Mouse (Mus musculus): ENCODE measurements around the gene Gm20388. TPM values are rescaled to one million over a fixed set of nuclear protein-coding genes. Genes with fewer than 3 reads are reported as not detected.

The Gm20388 gene
- polyA plus RNA-seq, 1 experiment: 59.3 TPM

DNA sequence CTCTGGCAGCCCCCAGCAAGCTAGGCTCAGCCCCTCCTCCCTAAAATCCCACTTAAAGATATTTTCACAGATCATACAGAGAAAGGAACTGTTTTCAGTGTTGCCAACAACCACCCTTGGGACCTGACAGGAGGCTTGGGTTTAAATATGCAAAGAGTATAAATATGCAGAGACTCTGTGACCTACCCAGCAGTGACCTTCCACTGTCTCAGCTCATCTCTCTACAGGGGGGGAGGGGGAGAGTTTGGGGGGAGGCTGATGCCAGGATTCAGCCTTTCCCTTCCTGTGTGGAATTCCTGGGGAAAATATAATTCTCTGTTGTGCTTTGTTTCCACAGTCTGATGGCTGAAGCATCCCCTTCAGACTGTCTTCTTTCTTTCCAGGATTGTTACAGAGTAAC is 2024.3 kb downstream of the Gm20388 start:
- TF ChIP-seq CTCF (IDR thresholded peaks at IDR 0.05; ENCODE audit: borderline replicate concordance, extremely low read depth, insufficient read depth, insufficient read length) (no peak), POLR2A (IDR thresholded peaks at IDR 0.05; ENCODE audit: borderline replicate concordance, extremely low read depth, insufficient read depth, insufficient read length, poor library complexity, severe bottlenecking) (no peak)
- no peak for DNase-seq (ENCODE audit: low read depth)

DNA sequence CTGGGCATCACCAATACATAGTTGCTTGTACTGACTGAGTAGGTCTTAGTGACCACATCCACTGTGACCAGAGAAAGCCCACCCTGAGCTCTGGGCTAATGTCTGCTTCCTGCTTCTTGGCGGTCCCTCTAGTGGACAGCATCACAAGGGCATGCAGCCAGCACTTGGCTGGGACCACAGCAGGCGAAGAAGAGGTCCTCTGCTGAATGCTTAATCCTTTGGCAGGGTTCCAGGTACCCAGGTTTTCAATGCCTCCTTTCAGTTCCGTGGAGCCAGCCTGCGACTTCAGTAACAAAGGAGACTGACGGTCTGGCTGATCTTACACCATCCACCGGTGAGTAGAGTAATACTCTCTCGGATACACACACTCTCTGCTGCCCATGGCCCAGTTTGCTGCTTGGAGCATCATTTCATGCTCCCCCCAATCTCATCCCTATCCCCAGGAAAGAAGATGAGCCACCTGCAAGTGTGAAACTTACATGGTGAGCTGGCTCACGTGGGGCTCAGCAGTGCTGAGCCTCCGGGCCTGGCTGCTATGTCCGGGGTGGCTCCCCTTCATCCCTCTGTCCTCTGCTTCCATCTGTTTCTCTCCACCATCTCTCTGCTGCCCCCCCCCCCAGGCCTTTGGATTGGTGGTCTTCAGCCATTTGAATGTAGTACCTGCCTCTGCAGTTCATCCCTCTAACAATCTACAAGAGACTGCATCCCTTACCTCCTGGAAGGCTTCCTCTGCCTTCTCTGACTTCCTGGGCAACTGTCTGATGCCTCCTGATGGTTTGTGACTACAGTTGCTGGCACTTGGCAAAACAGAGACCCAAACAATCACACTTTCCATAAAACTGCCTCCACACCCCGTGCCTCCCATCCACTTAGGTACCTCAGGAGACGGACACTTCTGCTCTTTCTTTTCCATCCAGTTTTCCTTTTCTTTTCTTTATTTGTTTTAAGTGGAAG is 2025.0 kb downstream of the Gm20388 start:
- TF ChIP-seq CTCF (IDR thresholded peaks at IDR 0.05; ENCODE audit: borderline replicate concordance, extremely low read depth, insufficient read depth, insufficient read length): peak; percentile 77
- TF ChIP-seq POLR2A (IDR thresholded peaks at IDR 0.05; ENCODE audit: borderline replicate concordance, extremely low read depth, insufficient read depth, insufficient read length, poor library complexity, severe bottlenecking): no peak
- peak; percentile 96 for DNase-seq (ENCODE audit: low read depth)

DNA sequence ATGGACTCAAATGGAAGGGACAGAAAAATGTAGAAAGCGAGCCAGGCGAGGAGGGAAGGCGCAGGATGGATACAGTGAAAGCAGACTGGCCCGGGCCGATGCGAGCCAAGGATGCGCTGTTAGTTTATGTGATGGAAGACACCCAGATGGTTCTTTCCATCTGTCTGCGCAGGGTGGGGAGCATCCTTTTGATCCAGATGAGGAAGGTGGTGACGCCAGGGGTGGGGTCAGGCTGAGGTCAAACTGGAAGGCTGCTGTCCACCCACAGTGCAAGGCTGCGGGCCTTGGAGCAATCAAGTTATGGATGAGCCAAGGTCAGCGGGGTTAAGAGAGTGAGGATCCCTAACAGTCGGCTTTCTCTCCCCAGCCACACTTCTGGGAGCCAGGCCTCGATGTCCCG is 2025.8 kb downstream of the Gm20388 start:
- no peak for TF ChIP-seq POLR2A (IDR thresholded peaks at IDR 0.05; ENCODE audit: borderline replicate concordance, extremely low read depth, insufficient read depth, insufficient read length, poor library complexity, severe bottlenecking)
- no peak for TF ChIP-seq CTCF (IDR thresholded peaks at IDR 0.05; ENCODE audit: borderline replicate concordance, extremely low read depth, insufficient read depth, insufficient read length)
- DNase-seq (ENCODE audit: low read depth): peak; percentile 32

DNA sequence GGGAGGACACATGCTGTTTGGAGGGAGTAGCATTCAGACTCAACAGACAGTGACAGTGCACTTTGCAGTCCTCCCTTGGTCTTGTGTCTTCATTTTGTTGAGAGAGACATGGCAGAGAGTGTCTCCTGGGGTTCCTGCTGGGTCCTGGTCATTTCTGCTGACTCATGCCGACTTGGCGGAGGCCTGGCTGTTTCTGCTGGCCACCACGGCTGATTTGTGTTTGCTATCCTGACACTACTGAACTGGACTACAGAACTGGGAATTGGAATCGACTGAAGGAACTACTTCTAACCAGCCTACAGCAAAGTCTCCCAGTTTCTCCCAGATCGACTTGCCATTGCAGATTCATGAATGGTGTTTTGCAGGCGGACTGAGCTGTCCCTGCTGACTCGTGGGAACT is 2028.1 kb downstream of the Gm20388 start:
- DNase-seq (ENCODE audit: low read depth): no peak
- no peak for TF ChIP-seq POLR2A (IDR thresholded peaks at IDR 0.05; ENCODE audit: borderline replicate concordance, extremely low read depth, insufficient read depth, insufficient read length, poor library complexity, severe bottlenecking)
- no peak for TF ChIP-seq CTCF (IDR thresholded peaks at IDR 0.05; ENCODE audit: borderline replicate concordance, extremely low read depth, insufficient read depth, insufficient read length)

DNA sequence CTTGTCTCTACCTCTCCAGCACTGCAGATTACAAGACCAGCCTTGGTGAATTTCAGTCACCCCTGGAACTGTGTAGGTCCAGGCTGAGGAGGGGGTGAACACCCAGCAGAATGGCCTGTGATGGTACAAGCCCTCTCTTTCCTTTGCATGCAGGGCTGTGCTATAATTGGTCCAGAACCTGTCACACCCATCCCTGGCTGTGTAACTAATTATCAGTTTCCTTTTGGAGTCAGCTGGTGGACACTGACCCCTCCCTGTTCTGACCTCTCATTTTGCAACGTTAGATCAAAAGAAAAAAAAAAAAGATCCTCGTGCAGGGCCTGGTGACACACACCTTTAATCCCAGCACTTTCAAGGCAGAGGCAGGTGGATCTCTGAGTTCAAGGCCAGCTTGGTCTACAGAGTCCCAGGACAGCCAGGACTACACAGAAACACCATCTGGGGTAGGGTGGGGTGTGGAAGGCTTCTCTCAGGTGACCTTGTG is 2032.5 kb downstream of the Gm20388 start:
- no peak for DNase-seq (ENCODE audit: low read depth)
- TF ChIP-seq POLR2A (IDR thresholded peaks at IDR 0.05; ENCODE audit: borderline replicate concordance, extremely low read depth, insufficient read depth, insufficient read length, poor library complexity, severe bottlenecking) (no peak), CTCF (IDR thresholded peaks at IDR 0.05; ENCODE audit: borderline replicate concordance, extremely low read depth, insufficient read depth, insufficient read length) (no peak)

DNA sequence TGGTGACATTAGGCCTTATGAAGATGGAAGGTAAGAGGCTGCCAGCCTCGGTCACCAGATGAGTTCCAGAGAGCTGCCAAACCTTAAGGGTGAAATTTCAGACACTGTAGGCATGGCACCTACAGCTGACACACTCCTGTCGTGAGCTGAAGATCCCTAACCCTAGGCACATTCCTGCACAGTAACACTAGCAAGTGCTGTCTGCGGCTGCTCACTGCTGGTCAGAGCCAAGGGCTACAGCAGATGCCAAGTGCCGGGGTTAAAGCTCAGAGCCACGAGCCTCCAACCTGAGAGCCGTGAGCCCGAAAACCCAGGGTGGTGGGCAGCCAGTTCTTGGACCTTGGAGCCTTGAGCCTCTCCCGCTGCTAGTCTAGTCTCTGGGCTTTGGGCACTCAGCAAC is 2033.1 kb downstream of the Gm20388 start:
- DNase-seq (ENCODE audit: low read depth): no peak
- TF ChIP-seq POLR2A (IDR thresholded peaks at IDR 0.05; ENCODE audit: borderline replicate concordance, extremely low read depth, insufficient read depth, insufficient read length, poor library complexity, severe bottlenecking) (no peak), CTCF (IDR thresholded peaks at IDR 0.05; ENCODE audit: borderline replicate concordance, extremely low read depth, insufficient read depth, insufficient read length) (no peak)

DNA sequence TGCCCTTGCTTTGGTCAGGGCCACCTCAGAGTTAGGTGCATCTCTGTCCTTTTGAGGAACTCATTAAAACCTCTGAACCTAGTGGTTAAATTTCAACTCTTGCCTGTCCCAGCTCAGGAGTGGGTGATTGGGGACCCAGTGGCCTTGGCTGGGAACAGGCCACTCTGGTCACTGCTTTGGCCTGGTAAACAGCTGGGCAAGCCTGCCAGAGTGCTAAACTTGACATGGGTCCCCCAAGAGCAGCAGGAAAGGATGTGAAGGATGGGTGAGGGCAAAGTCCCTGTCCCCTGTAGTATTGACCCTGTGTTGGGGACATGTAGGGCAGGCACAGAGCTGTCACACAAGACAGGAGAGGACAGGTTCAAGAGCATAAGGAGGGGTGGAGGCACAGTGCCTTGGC is 2034.2 kb downstream of the Gm20388 start, which contains the start of gene Car5a:
Gene Car5a, minus strand, starts transcription at position 74 of the 400 bp plus-strand sequence.
- TF ChIP-seq CTCF (IDR thresholded peaks at IDR 0.05; ENCODE audit: borderline replicate concordance, extremely low read depth, insufficient read depth, insufficient read length): no peak
- TF ChIP-seq POLR2A (IDR thresholded peaks at IDR 0.05; ENCODE audit: borderline replicate concordance, extremely low read depth, insufficient read depth, insufficient read length, poor library complexity, severe bottlenecking): no peak
- no peak for DNase-seq (ENCODE audit: low read depth)

DNA sequence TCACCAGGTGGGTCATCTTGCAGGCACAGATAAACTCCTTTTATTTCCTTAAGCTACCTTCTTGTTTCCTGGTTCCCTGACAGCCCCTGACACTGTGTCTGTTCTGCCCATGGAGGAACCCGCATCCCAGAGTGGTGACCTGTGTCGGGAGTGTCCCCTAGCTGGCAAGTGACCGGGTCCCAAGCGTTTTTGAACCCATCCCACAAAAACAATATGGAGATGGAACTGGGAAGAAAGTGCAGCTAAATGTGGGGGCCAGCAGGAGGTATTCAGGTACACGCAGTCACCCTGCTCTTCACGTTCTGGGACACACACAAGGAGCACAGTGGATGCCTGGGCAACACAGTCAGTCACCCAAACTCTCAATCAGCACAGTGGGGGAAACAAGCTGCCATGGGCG is 2035.7 kb downstream of the Gm20388 start:
- no peak for TF ChIP-seq CTCF (IDR thresholded peaks at IDR 0.05; ENCODE audit: borderline replicate concordance, extremely low read depth, insufficient read depth, insufficient read length)
- no peak for TF ChIP-seq POLR2A (IDR thresholded peaks at IDR 0.05; ENCODE audit: borderline replicate concordance, extremely low read depth, insufficient read depth, insufficient read length, poor library complexity, severe bottlenecking)
- DNase-seq (ENCODE audit: low read depth): no peak

DNA sequence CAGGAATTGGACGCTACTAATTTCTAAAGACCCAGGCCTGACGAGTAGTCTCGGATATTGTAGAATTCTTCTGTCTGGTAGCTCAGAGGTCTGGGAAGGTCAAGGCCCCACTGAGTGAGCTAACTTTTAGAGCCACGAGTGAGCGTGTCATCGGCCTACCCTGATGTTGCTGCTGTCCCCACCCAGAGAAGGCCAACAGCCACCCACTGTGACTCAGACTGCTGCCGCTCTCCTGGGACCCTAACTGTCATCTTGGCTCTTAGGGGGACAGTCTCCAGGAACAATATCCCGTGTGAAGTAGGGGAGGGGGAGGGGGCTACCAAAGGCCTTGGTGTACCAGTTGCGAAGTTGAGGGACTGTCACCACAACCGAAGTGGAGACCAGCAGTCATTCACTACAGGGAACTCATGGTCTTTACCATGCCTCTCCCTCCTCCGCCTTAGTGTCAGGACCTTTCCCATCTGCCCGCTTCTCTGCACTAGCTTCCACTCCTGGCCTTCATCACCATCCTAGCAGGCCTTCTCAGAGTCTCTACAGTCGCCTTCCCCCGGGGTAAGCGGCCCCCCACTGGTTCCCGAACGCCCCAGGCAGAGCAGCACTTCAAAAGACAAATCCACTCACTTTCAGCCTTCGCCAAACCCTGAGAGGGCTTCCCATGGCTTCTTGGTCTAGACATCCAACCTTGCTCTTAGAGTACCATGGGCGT is 2036.6 kb downstream of the Gm20388 start:
- no peak for DNase-seq (ENCODE audit: low read depth)
- TF ChIP-seq CTCF (IDR thresholded peaks at IDR 0.05; ENCODE audit: borderline replicate concordance, extremely low read depth, insufficient read depth, insufficient read length) (no peak), POLR2A (IDR thresholded peaks at IDR 0.05; ENCODE audit: borderline replicate concordance, extremely low read depth, insufficient read depth, insufficient read length, poor library complexity, severe bottlenecking) (no peak)

DNA sequence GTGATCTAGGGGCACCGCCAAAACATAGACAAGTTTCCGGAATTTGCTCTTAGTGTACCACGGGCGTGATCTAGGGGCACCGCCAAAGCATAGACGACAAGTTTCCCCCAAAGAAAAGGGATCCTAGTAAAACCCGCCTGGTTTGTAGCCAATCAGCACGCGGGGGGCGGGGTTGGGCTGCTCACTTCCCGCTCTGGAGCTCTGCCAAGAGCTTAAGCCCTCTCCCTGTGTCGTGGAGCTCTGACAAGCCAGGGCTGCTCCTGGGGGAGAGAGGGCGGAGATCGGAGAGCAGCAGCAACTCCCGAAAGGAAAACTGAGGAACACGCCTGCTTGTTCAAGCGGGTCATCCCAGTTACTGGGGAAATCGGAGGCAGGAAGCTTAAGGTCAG is 2037.1 kb downstream of the Gm20388 start:
- TF ChIP-seq POLR2A (IDR thresholded peaks at IDR 0.05; ENCODE audit: borderline replicate concordance, extremely low read depth, insufficient read depth, insufficient read length, poor library complexity, severe bottlenecking): peak; percentile 35; the same call in 1 of the 2 replicates
- no peak for TF ChIP-seq CTCF (IDR thresholded peaks at IDR 0.05; ENCODE audit: borderline replicate concordance, extremely low read depth, insufficient read depth, insufficient read length)
- DNase-seq (ENCODE audit: low read depth): peak; percentile 96

Data from brain, embryonic 14.5 days (tissue).